Mouse (Mus musculus) bone marrow, adult 2 months (tissue): ENCODE results near the gene Hoxb4.

Source experiments
- CTCF ChIP-seq: fragments of 200-500 bp; IDR thresholded peaks from 2 replicates; pipeline ENCODE4 v1.5.1; 2011; ENCODE audit warnings: low read length, control low read depth; ENCODE audit not compliant: control insufficient read depth, insufficient read depth
- POLR2A ChIP-seq: fragments of 200-500 bp; IDR thresholded peaks from 2 replicates; pipeline ENCODE4 v1.6.1; 2011; ENCODE audit warnings: low read depth, mild to moderate bottlenecking, control low read depth, low read length, borderline replicate concordance; ENCODE audit not compliant: control insufficient read depth

DNA sequence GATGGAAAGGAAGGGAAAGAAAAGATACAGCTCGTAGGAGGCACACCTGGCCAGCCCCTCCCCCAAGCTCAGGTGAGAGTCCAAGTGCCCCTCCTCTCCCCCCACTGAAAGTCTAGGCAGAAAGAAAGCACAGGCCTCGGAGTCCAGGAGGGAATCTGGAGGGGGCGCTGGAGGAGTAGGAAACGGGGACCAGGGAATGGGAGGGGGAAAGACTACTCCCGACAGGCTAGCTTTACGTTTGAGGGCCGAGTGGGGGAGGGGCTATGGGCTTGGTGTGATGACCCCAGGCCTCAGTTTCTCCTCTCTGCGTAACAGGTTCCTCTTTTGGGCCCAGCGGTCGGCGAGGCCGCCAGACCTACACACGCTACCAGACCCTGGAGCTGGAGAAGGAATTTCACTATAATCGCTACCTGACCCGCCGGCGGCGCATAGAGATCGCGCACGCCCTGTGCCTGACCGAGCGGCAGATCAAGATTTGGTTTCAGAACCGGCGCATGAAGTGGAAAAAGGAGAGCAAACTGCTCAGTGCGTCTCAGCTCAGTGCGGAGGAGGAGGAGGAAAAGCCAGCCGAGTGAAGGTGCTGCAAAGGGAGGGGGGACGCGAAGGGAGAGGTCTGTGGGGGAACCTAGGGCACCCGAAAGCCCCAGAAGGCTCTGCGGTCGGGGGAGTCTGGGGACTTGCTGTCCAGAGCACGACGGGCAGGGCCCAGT lies 17.6 kb upstream of the Hoxb4 start:
- no peak for TF ChIP-seq POLR2A
- TF ChIP-seq CTCF, result no peak
